Mouse (Mus musculus): ENCODE results near the gene Ston1.

Gene Ston1

DNA sequence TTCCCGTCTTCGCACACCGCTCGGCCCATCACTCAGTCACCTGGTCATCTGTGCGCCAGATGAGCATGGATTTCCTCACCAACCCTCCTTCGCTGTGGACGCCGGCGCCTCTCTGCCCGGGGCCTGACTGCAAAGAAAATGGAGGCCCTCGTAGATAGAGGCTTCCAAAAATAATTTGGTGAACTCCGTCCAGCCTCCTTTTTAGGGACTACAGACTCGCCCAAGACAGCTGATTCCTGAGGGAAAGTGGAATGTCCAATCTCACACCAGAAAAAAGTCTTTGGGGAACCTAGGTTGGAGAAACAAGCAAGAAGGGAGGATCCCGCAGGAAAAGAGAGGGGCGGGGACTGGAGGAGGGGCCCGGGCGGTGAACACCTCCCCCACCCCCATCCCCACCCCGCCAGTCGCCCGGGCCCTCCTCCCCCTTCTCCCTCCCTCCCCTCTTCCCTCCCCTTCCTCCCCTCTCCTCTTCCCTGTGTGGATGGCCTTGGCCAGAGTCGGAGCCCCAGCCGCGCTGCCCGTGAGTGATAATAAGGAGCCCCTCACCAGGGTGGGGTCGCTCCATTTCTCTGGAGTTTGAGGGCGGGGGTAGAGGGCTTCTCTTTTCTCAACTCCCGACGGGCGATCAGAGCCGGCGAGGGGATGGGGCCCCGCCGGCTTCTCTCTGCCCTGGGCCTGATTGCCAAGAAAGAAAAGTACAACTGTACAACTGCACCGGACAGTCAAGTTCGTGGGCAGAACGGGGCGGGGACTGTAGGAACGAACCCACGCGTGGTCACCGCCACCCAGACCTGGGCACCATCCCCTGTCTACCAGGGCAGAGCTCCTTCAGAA is at the start of gene Ston1:
Gene Ston1, plus strand, starts transcription at position 463 of the 834 bp plus-strand sequence.
- DNase-seq = peak; percentile 90

DNA sequence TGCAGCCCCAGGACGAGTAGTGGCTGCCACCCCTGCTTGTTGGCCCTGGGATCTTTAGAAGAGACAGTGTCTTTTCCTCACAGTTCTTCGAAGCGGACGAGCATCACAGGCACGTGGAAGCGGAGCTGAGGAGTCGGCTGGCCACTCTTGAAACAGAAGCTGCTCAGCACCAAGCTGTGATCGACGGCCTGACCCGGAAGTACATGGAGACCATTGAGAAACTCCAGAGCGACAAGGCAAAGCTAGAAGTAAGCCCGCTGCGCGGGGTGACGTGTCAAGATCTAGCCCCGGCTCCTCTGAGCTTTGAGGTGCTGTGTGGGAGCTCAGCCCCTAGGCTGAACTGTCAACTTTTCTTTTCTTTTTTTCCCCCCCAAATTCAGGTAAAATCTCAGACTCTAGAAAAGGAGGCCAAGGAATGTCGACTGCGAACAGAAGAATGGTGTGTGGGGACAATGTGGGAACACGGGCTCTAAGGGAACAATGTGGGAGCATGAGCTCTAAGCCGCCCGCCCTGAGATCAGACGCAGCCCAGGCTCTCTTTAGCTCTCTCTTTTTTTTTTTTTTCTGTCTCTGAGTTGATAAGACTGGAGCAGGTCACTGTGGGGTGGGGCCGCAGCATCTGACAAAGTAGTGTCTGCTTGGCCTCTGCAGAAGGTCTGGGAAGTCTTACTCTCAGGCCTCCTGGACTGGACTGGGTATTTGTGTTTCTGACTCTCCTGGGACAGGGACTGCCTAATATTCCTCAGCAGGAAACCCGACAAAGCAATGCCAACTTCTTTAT is 47.9 kb upstream of the Ston1 start:
- no peak for DNase-seq

DNA sequence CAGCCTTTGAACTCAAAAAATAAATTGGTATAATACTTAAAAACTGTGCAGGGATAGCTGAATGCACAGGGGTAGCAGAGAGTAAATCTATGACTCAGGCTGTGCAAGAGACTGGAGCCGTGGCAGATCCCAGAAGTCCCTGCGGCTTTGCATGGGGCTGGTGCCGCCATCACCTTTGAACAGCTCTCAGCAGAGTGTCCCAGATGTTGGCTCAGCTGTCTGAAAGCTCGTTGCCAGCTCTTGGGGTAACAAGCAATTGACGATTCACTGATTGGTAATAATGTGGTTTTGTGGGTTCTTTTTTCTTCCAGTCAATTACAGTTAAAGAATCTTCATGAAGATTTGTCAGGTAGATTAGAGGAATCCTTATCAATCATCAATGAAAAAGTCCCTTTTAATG is 47.1 kb upstream of the Ston1 start:
- no peak for DNase-seq

DNA sequence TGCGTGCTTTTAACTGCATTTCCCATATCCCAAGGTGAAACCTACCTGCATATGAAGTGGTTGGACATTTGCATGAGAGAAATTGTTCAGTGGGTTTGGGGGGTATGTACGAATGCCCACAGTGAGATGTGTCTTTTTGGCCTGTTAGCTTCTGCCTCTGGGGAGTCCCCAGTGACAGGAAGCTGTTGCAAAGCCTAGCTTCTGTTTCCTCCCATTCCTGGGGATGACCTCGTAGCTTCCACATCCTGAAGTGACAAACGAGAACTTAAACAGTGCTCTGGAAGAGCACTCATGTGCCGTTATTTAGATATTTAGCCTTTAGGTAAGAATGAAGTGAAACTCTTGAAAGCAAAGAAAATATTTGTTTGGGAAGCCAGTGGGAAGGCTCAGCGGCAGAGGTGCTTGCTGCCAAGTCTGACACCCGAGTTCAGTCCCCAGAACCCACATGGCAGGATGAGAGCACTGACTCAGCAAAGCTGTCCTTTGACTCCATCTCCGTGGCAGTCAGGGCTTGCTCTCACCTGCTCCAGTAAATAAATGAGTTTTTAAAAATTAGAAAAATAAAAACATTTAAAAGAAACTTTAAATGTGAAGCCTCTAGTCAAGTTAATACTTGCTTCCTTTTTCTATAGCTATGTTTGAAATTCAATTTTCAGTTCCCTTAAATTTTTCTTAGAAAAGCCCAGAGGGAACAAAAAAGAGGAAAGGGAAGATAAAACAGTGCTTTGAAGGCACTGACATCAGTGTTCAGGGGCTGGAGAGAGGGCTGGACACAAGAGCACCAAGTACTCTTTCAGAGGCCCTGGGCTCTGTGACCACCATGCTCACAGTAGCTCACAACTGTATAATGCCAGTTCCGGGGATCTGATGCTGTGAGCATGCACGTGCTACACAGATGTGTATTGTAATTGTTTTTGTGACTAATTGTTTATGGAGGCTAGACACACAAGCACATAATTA is 46.2 kb upstream of the Ston1 start:
- DNase-seq = no peak

DNA sequence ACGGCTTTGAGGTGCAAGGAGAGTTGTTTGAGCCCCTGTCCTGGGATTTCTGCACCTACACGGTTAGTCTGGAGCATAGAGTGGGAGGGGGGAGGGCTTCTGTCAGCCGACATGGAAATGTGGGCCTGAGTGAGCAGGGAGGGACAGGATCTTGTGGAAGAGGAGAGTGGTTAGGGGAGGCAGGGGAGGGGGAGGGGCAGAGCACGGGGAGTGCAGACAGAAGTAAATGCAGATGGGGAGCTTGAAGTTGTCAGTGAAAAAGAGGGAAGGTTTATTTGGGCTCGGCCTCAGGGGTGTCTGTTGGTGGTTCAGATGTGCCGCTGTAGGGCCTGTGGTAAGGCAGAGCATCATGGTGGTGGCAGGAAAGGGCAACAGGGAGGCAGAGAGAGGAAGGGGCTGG is 44.9 kb upstream of the Ston1 start:
- no peak for DNase-seq

DNA sequence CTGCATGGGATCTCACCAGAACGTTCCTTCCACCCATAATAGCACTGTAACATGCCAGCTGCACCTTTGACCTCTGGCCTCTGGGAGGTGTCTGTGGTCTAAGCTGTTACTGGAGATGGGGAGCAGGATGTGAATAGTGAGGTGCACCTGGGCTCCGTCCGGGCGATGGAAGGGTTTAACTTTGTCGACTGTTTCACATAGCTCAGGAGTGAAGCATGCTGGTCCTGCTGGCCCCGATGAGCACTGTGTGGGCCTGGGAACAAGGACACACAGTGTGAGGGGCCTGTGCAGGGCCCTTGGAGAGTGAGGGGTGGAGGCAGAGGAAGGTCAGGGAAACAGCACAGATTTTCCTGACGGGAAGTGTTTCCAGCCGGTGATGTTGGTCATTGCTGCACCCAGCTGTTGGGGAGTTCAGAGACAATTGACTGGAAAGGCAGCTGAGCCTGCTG is 44.5 kb upstream of the Ston1 start:
- DNase-seq = peak; percentile 40

DNA sequence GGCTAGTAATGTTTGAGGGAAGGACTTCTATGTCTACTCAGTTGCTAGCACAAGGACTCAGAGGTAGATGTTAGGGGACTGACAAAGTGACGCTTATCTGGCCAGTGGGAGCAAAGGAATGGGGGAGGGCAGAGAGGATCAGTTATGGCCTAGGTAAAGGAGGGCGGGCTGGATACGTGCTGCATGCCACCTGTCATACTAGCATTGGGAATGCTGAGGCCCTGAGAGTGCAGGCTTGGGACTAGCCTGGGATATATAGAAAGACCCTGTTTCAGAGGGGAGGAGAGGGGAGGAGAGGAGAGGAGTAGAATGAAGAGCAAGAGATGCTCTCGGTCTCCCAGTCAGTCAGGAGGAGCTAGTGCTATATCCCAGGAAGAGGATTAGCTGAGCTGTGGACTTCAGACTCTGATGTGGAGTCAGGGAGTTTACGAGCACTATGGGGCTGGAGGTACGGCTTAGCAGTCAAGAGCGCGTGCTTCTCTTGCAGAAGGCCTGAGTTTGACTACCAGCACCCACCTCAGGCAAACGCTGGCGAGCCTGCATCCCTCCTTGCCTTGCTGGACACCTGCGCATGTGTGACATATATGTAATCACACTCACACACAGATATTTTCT is 43.9 kb upstream of the Ston1 start:
- DNase-seq = no peak

DNA sequence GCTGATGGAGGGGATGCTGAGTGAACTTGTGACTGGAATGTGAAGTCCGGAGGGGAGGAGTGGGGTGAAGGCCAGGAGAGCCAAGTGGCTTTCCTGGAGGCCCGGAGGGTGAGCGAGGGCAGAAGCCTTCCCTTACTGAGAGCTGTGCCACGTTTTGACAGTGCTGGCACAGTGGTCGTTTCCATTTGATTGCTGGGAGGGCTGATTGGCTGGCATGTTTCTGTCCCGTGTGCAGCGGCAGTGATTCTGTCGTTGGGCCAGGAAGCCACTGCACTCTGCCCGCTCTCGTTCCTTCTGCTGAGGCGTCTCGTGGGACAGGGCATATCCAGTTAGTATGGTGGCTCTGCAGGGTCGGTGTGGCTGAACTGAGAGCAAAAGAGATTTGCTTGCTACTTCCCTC is 41.3 kb upstream of the Ston1 start:
- DNase-seq = no peak

DNA sequence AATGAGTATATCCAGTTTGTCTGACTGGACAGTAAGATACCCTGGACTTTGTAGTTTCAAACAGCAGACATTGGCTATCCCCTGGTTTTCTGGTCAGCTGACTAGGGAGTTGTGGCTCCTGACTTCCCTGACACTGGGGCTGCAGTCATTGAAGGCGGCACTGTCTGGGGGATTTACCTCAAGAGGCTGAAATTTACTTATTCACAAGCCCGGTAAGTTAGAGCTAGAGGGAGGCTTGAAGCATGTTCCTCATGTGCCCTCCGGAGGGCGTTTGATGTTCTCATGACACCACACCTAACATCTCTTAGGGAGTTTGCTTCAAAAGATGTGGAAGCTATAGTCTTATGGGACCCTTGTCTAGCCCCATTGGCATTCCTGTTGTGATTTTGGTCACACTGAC is 40.8 kb upstream of the Ston1 start:
- no peak for DNase-seq

DNA sequence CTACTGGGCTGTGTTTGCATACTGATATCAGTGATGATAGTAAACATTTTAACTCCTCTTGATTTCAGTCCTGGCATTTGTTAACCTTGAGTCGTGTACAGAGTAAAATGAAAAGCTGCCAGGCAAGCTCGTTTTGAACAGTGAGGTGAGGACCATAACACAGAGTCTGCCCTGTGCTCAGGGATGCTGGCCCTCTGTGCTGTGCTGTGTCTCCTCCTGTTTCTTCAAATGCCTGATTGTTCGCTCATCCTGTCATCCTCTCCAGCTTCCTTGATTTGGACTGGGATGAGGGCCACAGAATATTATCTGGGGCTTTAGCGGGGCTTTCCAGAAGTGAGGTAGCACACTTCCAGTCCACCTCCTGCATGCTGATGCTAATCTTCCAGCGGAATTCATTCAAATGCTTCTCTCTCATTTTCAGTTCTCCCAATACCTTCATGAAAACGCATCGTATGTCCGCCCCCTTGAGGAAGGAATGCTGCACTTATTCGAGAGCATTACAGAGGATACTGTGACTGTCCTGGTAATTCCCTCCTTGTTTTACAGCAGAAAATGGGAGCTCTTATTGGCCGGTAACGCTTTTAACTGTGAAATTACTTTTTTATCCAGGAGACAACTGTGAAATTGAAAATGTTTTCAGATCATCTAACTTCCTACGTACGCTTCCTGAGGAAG is 39.2 kb upstream of the Ston1 start:
- DNase-seq = peak; percentile 93

DNA sequence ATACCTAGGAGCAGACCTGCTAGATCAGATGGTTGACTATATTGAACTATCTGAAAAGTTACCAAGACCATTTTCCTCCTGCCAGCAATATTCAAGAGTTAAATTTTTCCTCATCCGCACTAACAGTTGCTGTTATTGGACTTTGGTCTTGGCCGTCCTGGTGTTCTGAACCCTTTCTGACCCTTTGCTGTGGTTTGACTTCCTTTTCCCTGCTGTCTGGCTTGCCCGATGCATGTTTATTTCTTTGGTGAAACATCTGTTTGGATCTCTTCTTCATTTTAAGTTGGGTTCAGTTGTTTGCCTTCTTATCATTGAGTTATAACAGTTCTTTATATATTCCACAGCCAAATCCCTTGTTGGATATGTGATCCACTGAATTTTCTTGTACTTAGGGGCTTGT is 33.9 kb upstream of the Ston1 start:
- peak; percentile 46 for DNase-seq

DNA sequence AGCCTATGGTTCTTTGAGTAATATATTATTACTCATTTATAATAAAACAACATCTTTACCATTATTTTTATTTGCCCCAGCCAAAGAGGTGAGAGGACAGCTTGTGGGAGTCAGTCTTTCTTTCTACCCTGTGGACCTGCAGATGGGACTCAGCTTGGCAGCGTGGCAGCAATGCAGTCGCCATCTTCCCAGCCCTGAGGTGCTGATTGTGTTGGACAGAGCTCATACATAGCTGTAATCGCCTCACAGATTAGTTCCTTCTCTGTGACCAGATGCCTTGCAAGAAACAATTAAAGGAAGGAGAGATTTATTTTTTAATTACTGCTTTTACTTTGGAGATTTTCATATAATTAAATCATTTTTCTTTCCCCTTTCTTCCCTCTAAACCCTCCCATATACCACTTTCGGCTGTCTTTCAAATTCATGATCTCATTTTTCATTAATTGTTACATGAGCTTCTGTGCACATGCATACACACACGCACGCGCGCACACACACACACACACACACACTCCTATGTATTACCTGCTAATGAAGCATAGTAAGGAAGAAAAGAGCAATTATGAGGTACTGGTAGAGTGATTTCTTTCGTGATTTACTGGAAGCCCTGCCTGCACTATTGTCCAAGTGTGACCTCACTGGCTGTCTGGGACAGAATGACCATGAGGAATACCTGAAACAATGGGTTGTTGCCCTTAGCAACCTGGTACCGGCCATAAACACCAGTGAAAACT is 27.5 kb upstream of the Ston1 start:
- DNase-seq = no peak

DNA sequence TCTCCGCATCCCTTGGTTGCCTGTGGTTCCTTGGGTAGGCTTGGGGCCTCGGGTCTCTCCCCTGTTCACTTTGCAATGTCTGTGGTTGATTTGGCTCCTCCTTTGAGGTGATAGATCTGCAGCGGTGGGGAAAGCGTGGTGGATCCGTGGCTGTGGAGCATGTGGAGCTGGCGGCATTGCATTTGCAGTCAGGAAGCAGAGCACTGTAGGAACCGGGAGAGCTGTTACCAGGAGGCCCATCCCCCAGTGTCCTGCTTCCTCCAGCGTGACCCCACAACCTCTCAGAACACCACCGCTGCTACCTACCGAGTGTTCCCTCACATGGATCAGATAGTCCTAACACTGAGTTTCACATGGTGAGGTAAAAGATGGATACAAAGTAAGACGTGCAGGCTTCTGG is 26.7 kb upstream of the Ston1 start:
- DNase-seq = no peak

DNA sequence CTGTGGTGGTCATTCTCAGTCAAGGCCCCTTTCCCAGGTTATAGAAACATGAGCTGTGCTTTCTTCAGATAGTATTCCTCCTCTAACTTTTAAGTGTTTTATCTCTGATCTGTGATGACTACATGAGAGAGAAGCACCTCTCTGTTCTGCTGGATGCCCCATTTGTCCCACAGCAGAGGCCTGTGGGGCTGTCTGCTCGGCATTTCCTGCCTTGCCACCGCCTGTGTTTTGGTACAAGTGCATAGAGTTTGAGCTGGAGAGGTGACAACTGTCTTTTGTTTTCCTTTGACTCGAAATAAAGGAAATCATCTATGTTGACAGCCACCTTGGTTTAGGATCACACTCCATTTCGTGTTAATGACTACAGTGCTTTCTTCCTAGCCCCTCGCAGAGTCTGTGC is 22.7 kb upstream of the Ston1 start:
- DNase-seq = no peak

DNA sequence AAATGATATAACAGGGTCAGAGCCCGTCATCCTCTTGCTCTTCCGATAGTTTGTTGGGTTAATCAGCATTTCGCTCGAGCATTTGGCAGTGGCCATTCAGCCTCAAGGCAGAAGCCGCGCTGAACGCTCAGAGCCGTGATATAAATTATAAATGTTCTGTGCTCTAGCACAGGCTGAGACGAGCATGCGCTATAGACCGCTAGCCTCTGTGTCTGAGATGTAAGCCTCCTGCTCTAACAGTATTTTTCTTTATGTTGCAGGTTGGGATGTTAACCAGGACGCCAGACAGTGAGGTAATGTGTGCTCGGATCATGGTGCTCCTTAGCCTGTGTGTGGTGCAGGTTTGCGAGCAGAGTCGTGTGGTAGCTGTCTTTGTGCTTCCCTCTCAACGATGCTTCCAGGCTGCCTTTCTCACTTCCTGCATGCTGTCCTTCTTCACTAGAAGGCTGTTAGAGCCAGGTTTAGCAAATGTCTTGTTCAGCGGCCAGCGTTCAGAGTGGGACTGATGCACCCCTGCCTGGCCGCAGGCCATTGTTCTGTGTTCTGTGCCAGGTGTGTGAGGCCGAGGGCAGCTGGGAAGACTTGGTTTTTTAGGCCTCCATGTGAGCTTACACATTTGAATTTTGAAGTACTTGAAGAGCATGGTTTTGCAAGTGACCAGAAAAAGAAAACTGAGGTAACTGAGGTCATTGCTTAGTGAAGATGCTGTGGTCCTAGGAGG is 18.8 kb upstream of the Ston1 start:
- DNase-seq = peak; percentile 26

DNA sequence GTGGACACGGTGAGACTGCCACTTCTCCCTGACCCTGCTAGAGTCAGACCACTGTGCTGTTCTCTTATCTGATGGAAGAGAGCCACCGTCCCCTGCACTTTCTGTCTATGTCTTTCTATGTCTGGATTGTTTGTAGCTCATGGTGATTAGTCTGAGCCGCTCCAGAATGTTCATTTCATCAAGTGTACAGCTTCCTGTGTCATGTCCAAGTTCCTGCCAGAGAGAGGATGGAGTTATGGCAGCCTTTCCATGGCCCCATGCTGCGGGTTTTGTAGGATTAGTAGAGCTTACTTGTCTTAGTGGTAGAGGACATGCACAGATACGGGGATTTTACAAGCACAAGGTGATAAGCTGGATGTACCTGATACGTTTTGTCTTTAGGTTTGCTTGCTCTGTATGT is 16.9 kb upstream of the Ston1 start:
- peak; percentile 34 for DNase-seq

DNA sequence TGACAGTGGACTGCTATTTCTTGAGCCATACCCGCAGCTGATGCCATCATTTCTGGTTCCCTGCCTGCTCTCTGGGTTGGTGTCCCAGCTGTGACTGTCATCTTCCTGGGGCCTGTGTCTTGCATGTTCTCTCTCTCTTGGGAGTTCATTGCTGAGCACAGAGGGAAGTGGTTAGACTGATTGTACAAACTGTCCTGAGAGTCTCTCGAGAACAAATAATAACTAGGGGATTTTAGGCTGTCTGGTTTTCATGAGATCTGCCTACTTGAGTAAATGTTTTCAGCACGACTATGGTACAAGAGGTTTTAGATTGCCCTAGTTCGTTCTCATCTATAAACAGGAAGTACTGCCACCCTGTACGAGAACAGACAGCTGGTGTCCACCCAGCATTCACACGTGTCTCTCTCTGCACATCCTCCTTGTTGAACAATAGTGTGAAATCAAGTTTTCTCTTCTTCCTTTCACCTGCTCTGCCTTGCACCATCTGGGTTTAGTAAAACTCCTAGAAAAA is 15.9 kb upstream of the Ston1 start:
- DNase-seq = no peak

DNA sequence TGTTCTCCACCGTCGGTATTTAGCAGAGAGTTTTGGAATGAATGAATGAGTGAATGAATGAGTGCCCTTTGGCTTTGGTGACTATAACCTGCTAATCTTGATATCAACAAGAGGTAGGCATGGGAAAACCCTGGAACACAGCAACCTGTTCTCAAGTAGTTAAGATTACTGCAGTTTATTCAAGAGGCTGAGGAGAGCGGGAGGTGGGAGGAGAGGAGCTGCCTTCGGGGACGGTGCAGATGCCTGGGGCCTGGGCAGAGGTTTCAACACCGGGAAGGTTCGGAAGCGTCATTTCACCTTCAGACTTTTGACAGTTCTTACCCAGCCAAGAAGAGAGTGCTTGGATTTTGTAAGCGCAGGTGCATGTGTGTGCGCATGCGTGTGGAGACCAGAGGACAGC is 14.5 kb upstream of the Ston1 start:
- DNase-seq = no peak

DNA sequence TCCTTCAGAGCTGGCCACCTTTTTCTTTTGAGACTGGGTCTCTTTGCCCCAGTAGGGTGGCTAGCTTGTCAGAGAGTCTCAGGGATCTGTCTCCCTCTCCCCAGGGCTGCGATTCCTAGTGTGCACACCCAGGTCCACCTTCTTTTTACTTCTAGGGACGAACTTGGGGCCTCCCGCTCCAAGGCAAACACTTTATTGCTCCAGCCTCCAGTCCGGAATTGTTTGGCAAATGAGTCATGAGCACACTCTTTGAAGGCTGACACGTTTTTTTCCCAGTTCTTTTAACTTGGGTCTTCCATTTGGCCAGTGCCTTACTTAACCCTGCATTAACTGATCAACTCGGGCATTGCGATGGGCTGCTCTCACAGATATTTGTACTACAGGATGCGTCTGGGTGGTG is 14.1 kb upstream of the Ston1 start:
- DNase-seq = no peak

DNA sequence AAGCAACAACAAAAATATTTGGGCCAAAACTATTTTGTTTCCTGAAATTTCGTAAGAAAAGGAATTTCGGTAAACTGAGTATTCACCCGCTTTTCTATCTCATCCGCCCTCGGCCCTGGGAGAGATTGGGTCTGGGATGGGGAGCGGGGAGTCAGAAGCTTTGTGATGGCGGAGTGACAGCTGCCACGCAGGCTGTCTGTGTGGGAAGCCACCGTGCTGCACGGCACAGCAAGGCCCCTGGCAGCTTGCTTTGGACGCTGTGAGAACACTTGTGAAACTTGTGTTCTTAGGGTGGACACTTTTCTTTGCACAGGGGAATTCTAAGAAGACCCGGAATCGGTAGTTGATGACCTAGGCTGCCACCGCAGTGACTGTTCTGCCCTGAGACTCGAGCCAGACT is 10.1 kb upstream of the Ston1 start:
- no peak for DNase-seq
